Mouse (Mus musculus) cerebellum, postnatal 36 days (tissue): ENCODE measurements at regions not wholly inside any gene's neighbourhood (a gene's known extent, or its start where the extent isn't known, plus 50 kb on each side); places are given as distances from the start of the nearest gene placed in this dataset.

Experiments used
- DNase-seq, 2 experiments: peaks; one replicate each; pipeline ENCODE4 v3.0.0; 2021 to 2022; ENCODE audit warnings: mixed read lengths in 2 of 2

DNA sequence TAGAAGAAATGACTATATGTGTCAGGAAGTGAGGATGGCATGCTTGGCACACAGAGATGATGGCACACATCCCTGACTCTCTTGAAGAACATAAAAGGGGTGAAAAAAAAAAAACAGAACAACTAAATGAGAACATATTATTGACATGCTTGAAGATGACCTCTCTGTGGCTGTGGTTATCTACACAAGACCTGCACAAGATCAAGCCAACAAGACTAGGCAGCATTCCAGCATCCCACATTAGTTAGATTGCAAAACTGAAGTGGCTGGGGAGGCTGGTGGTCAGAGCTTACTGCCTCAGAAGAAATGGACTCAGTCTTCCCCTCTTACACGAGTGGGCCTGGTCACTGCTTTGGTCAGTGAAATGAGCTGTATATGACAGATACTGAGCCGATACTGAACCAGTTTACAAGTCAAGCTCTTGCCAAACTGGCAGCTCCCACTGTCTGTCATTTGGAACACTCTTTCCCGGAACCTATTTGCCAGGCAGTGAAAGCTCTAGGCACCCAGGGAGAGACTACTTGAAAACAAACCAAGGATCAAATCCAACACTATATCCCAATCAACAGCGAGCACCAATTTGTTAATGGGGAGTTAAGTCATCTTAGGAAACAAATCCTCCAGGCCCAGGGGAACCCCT, 335.6 kb upstream of the Noct start:
- DNase-seq, result no peak

DNA sequence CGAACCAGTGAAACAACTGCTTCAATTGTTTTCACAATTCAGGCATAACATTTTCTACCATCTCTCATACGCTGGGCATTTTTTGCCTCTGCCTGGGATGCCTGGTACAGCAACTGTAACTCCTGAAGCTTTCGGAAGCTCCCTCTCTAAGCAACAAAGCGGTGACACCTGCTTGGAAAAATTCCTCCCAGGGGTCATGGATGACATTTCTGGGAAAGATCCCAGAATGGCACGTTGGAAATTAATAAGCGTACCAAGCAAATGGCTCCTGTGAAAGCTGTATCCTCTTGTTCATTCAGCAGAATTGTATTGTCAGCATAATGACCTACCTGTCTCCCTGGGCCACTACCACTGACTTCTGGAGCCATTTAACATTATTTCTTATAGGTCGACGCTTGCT, 333.7 kb upstream of the Noct start:
- DNase-seq, result no peak

DNA sequence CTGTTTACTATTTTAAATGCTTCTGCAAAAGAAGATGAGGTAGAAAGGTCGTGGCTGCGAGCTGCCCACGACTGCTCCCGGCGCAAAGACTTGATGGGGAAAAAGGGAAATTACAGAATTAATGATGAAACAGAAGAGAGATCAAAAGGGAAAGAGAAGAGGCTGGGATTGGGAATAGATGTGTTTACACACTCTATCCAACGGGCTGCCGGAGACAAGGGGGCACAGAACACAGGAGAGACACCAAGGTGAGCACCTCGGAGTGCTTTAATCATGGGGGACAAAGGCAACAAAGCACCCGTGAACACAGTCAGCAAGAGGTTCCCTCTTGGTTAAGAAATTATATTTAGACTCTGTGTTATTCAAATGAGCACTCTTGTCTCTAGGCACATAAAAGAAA, 326.1 kb upstream of the Noct start:
- DNase-seq, result no peak

DNA sequence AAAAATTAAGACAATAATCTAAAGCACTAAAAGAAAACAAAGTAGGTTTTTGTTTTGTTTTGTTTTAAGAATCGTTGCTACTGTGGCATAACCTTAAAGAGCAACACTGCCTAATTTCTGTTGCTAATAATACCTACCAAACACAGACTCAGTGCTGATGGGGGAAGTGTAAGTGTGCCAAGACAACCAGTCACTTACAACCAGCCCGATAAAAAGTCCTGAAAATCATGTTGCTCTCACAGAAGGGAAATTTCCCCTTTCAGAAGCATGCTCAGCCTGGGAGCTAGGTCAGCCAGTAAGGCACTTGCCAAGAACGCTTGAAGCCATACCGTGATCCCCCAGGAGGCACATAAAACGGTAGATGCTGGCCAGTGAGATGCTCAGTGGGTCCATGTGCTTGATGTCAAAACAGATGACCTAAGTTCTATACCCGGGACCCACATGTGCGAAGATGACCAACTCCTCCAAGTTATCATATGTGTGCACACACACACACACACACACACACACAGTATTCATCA, 324.4 kb upstream of the Noct start:
- DNase-seq, result peak; percentile 17 to 41

DNA sequence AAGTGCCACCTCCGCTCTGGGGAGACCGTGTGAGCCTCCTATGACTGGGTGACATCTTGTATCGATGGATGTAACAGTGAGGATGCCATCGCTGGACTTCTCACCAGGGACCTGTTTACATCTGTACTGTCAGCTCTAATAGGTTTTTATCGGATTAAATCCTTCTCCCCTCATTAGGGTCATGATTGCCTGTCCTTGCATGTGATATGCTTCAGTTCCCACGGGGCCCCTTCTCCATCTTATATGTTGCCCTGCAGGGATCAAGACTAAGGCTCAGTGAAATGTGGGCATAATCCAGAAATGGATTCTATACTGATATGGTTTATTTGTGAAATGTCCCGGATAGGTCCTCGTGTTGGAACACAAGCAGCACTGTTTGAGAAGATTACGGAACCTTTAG, 323.7 kb upstream of the Noct start:
- no peak for DNase-seq

DNA sequence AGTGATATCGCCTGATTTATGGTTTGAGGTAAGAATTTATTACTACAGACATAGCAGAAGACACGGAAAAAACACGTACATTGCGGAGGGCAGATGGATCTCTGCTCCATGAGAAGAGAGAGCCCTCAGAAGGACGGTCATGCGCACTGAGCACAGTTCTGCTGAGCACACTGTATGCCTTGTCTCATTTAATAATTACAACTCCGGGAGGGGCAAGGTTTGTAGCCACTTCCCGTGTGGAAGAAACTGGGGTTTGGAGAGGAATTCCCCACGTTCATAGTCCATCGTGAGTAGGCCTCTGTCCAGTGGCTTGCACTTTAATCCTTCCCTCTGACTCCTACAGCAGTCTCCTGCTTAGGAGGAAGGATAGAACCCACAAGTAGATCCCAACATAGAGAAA, 322.9 kb upstream of the Noct start:
- DNase-seq, result no peak

DNA sequence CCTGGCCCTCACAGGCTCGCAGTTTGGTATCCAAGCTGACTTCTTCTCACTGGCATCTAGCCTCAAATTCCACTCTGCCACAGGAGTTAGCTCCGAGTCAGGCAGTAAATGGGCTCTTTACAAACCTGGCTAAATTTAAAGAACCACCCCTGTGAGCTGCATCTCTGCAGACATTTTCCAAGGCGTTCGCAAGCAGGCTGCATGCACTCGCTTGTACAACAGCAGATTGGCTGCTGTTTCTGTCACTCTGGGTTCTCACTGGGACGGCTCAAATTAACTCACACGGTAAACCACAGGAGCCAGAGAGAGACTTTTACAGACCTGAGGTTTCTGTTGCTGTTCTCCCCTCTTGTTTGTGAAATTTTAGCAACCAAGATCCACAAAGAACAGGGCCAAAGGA, 321.3 kb upstream of the Noct start:
- DNase-seq, result peak in 1 of 2 experiments; percentile 28

DNA sequence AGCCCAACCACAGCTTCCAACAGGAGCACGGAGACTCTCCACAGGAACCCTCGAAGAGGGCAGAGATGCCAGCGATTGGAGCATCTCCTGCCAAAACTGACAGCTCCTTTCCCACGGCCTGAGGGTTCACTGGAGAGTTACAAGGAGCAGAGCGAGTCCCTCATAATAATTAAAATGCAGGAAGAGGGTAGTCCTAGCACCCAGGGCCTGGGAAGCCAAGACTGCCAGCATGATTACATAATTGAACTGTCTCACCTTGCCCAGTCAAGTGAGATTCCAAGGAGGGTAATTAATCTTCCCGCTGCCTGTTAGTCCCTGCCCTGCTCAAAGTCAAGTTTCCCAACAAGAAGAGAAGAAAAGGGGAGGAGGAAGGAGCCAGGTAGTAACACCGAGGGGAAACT, 319.5 kb upstream of the Noct start:
- DNase-seq, result peak; percentile 62 to 69

DNA sequence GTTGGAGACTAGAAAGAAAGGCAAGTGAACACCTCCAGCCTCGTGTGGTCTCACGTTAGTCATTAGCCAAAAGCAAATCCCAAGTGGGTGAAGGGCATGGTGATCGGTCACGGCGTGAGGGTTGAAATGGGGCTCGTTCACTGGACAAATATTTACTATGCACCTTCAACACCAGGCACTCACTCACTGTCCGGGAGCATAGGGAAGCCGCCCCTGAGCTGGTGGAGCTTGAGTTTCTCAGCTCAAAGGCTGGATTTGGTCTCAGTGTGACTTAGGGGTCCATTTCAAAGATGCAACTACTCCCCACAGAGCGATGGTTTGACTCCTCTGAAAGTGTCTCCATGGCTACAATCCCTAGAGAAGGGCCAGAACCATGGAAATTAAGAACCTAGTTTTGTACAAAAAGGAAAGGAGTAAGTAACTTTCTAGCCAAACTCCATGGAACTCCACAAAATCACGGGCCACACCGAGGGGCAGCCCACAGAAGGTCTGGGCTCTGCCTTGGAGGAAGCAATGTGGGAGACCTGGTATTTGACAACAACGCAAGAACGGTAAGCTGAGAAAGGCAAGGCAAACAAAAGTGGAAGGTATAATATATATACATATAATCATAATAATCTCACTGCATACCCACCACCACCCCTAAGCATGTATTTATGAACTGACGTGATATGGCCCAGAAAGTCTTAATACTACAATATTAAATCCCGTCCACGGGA, 318.8 kb upstream of the Noct start:
- peak in 1 of 2 experiments; percentile 17 for DNase-seq

DNA sequence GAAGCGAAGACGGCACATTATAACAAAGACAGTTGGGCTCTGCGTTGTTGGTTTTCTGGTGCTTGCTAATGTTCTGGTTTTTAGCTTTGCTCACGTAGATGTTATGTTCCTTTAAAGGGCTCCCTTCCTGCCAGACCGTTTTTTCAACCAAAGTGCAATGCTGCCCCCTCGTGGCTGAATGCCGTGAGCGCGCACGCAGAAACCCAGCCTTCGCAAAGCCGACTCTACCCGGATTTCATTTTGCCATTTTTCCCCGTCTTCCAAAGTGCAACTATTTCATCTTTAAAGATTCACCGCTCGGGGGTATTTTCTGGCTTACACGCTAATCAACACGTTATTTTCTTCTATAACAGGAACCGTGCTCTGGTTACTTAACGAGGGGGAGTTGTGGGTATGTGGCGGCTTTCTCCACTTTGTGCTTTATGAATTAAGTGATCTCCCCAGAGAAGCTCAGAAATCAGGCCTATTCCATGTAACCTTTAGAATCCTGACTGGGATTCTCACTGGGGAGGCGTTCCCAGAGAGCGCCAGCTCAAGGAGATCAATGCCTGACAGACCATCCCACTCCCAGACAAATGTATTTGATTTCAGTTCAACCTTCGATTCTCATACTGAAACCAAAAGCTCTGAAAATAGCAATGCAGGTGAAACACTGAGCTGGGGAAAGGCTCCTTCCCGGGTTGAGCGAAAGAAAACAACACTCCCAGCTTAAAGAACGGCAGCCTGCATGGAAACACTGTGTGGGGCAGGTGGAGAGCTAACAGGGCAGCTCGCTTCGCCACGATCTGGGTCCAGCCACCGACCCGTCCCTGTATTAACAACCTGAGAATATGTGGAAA, 318.0 kb upstream of the Noct start:
- DNase-seq, result peak; percentile 90 to 96

DNA sequence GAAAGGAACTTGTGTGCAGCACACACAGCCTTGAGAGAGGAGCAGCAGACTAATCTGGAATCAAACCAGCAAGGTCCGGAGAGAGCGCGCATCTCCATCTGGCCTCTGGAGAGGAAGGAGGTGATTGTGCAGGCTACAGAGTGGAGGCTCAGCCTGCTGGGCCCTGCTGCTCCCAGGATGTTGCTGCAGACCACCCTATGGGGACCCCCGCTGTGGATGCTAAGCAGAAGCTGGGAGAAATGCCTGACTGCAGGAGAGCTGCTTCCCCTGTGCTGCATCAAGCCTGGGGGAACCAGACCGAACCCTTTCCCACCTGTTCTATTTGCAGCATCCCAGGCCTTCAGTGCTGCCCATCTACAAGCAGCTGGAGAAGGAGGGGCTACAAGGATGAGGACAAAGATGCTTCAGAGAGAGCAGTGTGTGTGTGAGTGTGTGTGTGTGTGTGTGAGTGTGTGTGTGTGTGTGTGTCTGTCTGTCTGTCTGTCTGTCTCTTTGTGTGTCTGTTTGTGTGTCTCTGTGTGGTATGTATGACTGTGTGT, 311.2 kb upstream of the Noct start:
- DNase-seq, result no peak

DNA sequence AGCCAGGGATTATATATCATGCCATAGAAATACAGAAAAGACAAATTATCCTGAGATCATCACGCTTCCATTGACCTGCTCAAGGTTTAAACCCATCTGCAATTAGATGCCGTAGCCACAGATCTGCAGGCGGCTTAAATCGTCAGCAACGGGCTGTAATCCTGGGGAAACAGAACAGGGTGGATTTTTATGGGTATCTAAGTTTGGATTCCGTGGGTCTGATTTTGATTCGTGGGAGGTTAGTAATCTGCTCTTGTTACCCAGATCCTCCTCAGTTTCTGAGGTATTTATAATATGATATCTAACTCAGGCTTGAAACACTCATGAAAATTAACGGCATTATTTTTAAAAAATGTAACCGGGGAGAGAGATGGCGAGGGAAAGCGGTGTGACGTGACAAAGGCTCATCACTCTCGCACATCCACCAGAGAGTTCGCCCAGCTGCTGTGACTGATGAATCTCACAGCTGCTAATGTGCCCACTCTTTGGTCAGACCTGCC, 309.3 kb upstream of the Noct start:
- no peak for DNase-seq

DNA sequence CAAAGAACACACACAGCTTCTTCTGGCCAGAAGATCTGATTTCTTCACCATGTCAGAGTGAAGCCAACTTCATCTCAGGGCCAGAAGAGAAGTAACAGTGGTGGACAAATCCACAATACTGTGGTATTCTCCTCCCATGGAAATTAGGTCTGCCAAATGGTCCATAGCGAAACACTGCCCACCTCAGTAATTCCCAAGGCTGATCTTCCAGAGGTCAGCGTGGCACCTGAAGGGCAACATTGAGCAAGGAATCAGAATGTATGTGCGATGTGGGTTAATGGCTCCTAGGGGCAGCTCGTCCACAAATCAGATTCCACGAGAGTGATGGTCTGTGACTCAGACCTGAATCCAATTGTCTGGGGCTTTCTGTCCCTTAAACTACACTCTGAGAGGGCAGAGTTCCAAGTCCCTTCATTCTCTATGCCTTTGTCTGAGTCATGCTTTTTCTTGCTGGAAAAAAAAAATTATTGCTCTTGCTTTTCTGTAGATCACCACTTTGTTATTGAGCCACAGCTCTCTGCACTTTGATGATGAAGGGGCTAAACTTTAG, 307.9 kb upstream of the Noct start:
- no peak for DNase-seq

DNA sequence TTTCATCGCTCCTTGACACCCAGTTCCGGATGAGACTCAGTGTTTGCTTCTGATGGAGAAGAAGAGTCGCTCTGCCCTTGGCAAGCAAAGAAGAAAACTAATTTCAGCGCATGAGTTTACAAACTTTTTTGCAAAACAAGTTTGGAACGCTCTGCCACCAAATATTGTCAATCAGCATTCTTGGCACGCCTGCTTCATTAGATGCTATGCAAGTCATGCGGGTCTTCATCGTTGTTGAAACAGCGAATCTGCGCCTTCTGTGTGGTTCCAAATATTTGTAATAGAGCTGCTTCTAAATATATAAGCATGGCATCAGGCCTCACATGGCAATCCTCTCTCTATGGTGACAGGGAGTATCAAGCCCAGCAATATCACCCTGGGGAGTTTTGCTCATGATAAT, 301.9 kb upstream of the Noct start:
- DNase-seq, result no peak

DNA sequence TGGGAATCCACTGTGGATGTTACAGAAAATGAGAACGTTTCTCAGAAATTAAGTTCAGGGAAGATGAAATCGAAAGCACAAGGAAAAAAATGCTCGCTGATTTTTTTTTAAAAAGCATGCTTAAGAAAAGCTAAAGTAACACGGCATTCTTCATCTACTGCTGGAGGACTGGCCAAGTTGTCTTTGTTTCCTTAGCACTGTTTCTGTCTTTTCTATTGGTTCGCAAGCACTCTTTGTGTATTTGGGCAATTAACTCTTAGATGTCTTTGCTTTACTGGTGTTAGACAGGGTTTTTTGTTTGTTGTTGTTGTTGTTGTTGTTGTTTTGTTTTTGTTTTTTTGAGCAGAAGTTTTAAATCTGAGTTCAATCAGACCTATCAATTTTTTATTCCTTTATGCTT, 301.4 kb upstream of the Noct start:
- no peak for DNase-seq

DNA sequence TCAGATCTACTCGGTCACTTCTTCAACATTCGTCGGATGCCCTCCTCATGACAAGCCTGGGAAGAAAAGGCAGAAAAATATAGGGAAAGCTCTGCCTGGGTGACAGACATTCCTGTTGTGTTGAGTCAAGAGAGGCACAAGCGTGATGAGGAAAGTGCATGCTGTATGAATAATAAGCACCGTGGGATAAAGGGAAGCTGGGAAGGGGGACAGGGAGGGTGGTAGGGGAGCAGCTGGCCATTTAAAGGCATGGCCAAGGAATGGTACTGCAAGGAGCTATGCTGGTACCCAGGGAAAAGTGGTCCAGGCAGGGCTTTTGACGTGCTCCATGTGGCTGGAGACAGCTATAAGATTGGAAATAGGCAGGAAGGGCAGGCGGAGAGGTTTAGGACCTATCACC, 300.9 kb upstream of the Noct start:
- no peak for DNase-seq

DNA sequence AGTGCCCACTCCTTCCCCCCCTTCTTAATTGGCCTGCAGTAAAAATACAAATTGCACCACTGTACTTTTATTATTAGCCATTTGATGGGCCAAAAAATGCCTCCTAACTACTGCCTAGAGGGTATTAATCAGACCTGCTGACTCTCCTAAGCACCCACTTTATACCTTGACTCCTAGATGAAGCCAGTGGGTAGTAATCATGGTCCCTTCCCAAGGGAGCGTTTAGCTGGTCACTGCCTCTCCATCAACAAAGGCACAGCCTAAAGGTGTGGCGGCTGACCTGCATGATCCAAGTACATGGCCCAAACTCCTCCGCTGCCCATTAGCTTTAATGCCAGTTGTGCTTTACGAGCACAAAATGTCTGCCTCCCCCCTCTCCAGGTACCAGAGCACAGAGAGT, 296.9 kb upstream of the Noct start:
- DNase-seq, result no peak

DNA sequence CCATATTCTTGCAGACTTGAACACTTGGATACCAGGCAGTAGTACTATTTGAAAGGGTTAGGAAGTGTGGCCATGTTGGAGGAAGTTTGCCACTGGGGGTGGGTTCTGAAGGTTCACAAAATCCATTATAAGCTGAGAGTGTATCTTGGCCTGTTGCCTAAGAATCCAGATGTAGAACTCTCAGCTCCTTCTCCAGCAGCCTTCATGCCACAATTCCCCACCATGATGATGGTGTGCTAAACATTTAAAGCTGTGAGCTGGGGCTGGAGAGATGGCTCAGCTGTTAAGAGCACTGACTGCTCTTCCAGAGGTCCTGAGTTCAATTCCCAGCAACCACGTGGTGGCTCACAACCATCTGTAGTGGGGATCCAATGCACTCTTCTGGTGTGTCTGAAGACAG, 295.2 kb upstream of the Noct start:
- no peak for DNase-seq

DNA sequence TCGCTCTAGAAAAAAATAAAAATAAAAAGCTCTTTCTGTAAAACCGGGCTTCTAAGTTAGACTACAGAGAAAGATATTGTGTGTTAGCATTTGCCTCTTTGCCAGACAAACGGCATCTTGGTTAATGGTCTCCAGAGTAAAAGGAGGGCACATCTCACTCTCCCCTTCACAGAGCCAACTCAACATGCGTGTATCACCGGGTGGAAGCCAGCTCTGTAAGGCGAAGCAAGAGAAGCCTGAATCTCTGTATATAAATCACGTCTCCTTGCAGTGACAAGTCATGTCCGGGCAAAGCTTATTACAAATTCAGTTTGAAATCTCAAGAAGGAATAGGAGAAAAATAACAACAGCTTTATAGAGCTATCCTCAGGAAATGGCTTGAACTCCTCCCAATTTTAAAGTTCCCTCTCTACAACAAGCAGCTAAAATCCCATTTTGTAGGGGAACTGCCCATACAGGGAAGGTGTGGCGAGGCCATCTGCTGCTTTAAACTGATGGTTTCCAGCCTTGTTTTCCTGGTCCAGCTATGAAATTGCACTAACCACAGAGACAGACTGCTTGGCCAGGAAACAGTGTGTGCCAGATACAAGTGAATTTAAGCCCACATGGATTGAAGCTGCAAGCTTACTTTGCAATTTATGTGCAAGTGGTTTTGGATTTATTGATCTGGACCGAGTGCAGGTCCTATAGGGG, 291.7 kb upstream of the Noct start:
- DNase-seq, result peak; percentile 67 to 68

DNA sequence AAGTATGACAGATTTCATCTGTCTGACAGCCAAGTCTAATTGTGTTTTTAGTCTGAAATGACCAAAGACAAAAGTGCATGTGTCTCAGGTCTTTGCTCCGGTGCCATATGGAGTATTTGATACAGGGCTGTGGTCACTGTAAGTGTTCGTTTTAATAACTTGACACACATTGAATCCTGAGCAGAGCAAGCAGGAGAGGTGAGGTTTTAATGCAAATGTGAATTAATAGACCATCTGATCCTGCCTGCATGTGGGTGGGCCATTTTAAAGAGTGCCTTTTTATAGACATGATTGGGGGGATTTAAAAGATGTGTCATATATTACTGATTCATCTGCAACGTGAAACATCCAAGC, 291.2 kb upstream of the Noct start:
- no peak for DNase-seq

DNA sequence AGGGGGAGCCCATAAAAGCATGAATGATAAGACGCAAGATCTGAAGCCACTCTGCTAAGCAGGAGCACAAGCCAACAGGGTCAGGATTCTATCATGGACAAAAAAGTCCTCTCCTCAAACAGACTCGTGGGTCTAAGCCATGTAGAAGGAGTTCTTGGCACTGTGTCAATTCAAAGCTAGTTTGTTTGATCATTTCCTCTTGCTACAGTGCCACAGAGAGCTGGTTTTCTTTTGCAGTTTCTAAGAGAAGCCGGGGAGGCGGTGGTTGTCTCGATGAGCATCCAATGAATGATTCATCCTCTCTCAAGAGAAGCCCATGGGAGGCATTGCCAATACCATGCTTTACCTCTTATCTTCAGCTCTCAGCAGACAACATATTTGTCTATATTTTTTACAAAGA, 284.6 kb upstream of the Noct start:
- no peak for DNase-seq

DNA sequence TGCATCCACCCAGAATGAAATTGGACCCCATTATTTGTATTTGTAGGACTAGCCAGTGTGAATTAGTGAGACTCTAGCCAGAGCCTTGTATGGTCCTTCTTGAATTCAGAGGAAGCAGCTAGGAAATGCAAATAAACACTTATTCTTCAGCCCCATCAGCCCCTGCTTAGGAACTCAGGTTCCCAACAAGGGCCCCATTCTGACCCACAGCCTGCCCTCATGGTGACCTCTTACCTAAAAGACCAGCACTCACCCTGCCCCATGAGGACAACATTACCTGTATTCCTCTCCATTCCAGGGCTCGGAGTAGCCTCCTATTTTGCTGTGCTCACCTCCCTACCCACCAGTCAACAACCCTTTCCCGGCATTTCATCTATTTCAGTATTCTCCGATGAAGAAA, 283.6 kb upstream of the Noct start:
- no peak for DNase-seq
